ENCODE assay signal across 7 mouse cellular contexts in the genomic region with DNA sequence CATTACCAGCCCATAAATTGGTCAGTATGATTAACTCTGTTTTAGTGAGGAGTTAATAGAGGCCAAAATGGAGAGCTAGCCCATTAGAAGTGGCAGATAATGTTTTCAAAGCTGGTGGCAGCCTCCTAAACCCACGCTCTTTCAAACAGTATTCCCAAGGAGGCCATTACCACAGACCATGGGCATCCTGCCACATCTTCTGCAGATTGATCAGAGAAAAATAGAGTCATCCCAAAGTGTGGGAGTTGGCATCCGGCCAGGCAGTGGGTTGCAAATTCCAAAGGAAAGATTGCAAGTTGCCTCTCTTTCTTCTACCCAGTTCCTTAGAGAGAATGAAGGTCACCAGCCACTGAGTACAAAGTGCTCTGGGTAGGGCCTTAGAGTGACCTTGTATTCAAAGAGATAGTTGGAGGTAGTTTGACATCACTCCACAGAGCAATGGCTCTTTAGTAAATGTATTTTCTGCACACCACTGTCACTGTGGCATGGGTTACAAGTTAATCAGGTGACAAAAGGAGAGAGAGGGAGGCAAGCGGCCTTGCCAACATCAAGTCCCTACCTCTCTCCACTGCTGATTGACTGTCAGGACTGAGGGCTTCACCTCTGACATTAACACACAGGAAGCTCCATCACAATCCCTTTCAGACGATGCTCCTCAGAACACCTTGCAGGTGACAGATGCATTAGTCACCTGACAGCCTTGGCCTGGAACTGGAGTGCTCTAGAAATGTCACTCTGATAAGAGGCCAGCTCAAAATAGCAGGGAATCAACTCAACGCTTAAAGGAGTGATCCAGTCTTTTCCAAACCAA.
DNase-seq lines count a peak whose midpoint lies in the region; ATAC-seq lines count a peak whose summit lies in the region.

No protein-coding gene starts in this region.

- 0 out of 2 replicates have a peak, but pooled peaks have one; percentile 39 for ATAC-seq in erythroid progenitor cell, adult 5-6 weeks (replicated peaks; ENCODE audit: low FRiP score, poor library complexity, severe bottlenecking)

- DNase-seq in lung, postnatal 14 days, result peak; percentile 40
- no peak for DNase-seq in lung, postnatal 25 days (ENCODE audit: low spot score)
- peak; percentile 43 to 56 for DNase-seq in layer of hippocampus, postnatal 10 days (ENCODE audit: low spot score in 2 of 2)
- DNase-seq in right cerebral cortex, postnatal 14 days, result peak; percentile 70
- DNase-seq in urinary bladder, postnatal 10 days (ENCODE audit: low spot score), result no peak
- DNase-seq in cerebellum, adult 9-11 months, result no peak

Comparison
In these comparisons a context has a peak if more than half of its experiments do, and no peak if none do; other contexts are left out.
1. DNase-seq: peak in lung, postnatal 14 days (single experiment), layer of hippocampus, postnatal 10 days (2 of 2) and right cerebral cortex, postnatal 14 days (single experiment); none in lung, postnatal 25 days (single experiment), urinary bladder, postnatal 10 days (single experiment) and cerebellum, adult 9-11 months (single experiment).